Mouse (Mus musculus): ENCODE results near the gene 4930430A15Rik.

Gene 4930430A15Rik

DNA sequence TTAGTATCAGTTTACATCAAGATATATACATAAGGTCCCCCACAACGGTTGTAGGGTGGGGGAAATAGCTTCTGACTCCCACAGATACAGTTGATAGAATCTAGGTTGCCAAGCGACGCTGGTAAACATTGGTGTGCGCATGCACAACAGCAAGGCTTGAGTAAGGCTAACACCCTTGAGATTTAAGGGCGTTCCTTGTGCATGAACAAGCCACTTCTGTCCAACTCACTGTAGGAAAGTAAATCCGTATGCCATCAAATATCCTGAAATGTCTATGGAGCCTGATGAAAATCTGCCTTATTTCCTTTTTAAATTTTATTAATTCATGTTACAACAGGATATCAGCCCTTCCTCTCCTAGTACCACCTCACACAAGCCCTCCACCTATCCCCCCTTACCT, at the start of gene 4930430A15Rik:
Gene 4930430A15Rik (minus strand): TSS at position 101 of the 400 bp plus-strand sequence.
- DNase-seq, result no peak

DNA sequence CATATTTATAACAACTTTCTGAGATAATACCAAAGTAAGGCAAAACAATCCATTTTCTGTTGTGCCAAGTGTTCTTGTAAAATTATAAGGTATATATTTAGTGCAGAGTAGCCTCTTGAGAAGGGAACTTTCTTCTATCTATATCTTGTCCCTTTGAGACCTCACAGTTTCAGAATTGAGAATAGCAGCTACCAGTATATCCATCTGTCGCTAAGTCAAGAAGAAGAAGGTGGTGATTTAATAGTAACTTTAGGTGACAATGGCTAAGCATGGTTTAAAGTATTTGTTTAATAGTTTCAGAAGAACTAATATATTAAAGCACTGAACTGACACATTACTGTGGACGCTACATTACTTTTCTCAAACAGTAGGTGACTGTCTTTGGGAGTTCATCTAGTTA, 44.6 kb upstream of the 4930430A15Rik start, which contains the start of gene Olfr1277:
Gene Olfr1277 (minus strand): TSS at position 101 of the 400 bp plus-strand sequence.
- no peak for DNase-seq

DNA sequence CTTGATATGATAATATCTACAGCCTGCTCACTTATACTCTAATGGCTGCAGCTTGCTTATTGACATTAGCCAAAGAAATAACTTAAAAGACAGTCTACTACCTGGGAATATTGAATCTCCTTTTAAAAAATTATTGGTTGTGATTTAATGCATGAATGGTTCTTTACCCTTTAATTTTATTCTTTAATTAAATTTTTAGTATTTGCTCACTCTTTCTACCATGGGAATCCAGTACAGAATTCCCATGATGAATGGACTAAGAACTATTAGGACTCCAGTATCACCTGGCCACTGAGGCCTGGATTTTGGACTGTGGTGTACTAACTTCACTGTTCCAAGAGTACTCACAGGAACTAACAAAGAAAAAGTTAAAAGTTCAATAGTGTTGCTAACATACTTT, 24.8 kb upstream of the 4930430A15Rik start, which contains the start of gene Olfr1276:
Gene Olfr1276 (plus strand): TSS at position 301 of the 400 bp plus-strand sequence.
- DNase-seq, result no peak

- no peak for DNase-seq
Observed at GRCm38 (mm10) chr2:111235186-111235585, 5.8 kb upstream of the 4930430A15Rik start, which contains the start of gene Olfr1275. Olfr1275 (minus strand) TSS chr2:111235286.

DNA sequence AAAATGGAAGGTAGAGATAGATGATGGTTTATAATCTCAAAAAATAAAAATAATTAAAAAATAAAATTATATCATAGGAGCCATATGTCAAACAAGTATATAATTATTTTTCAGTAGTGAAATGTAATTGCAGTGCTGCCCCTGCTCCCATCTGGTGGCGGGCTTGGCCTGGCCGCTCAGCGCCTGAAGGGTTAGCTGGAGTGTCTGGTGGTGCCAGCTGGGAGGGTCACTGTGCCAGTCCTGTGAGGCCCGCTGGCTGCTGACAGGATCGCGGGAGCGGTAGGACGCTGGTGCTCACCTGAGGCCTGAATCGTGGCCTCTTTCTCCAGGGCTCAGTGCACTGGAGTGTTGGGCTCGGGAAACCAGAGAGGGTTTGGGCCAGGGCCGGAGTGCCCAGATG, 47.3 kb downstream of the 4930430A15Rik start:
- DNase-seq, result no peak

GRCm38 (mm10) chr2:111152836-111153235, 76.6 kb downstream of the 4930430A15Rik start, which contains the start of gene Gm15130:
Gm15130 (minus strand) TSS chr2:111152936.
- no peak for DNase-seq

DNA sequence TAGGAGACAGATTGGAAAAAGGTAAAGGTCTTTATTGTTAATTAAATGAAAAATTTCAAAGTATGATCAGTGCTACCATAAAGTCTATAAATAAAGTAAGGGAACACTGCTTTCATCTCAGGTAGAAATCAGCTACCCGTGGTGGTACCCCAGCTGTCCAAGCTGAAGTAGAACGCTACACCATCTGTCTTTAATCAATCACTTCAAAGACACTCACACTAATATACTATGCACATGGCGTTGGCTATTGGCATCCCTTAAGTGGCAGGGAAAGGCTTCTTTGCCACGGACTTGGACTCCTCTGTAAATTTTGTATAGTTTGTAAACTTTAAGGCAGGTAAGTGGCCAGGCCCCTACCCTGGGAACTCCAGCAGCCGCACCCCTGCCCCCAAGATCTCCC, 93.7 kb downstream of the 4930430A15Rik start:
- no peak for DNase-seq
